Mouse (Mus musculus) cortical plate, adult 2 months (tissue): ENCODE results near the gene Pcca. TPM values are rescaled to one million over a fixed set of nuclear protein-coding genes. Genes with fewer than 3 reads are reported as not detected.

Experiments
- H3K27ac ChIP-seq: fragments of 200-500 bp; 2 replicates; pipeline ENCODE4 v1.5.1; 2012; ENCODE audit warnings: low read length, control low read depth, inconsistent platforms; ENCODE audit not compliant: insufficient read depth
- H3K4me1 ChIP-seq: fragments of 200-500 bp; 2 replicates; pipeline ENCODE4 v1.6.1; 2011; ENCODE audit warnings: low read length; ENCODE audit not compliant: control insufficient read depth, insufficient read depth
- H3K4me3 ChIP-seq: fragments of 200-500 bp; 2 replicates; pipeline ENCODE4 v1.5.1; 2011; ENCODE audit warnings: mild to moderate bottlenecking, low read length, control low read depth; ENCODE audit not compliant: insufficient read depth
- CTCF ChIP-seq: fragments of 200-500 bp; IDR thresholded peaks from 2 replicates; pipeline ENCODE4 v1.5.1; 2011; ENCODE audit warnings: mild to moderate bottlenecking, control low read depth, low read length; ENCODE audit not compliant: insufficient read depth; ENCODE audit errors: extremely low read depth
- POLR2A ChIP-seq: fragments of 200-500 bp; IDR thresholded peaks from 2 replicates; pipeline ENCODE4 v1.6.1; 2011; ENCODE audit warnings: mild to moderate bottlenecking, low read length, control low read depth; ENCODE audit not compliant: insufficient read depth; ENCODE audit errors: extremely low read depth
- polyA plus RNA-seq: library from polyadenylated mRNA; depleted of rRNA; stranded (reverse); fragments of >200 nt; gene quantifications from 2 replicates; pipeline ENCODE4 v1.2.3, GENCODE M21; 2012

Pcca gene
- polyA plus RNA-seq, 1 experiment: 34.9 TPM

DNA sequence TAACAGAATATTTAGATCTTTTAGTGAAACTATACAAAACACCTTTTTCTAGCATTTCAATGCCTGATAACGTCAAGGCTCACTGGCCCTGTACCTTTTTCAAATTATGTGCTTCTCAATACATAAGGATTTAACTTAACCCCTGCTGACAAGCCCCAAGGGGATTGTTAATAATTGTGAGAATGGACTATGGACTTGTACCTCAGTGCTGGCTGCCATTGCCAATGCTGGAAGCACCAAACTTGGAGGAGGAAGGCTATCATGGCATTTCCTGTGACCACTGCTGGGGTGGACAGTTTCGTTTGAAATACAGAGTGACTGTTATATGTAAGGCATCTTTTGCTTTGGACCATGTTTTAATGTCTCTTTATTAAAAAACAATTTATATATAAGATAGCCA, 68.6 kb downstream of the Pcca start:
- TF ChIP-seq POLR2A (no peak), CTCF (no peak)
- Histone ChIP-seq H3K4me3 (no peak overlapping the region), H3K4me1 (no peaks in the 10 kb centered on the region), H3K27ac (no peak overlapping the region)

DNA sequence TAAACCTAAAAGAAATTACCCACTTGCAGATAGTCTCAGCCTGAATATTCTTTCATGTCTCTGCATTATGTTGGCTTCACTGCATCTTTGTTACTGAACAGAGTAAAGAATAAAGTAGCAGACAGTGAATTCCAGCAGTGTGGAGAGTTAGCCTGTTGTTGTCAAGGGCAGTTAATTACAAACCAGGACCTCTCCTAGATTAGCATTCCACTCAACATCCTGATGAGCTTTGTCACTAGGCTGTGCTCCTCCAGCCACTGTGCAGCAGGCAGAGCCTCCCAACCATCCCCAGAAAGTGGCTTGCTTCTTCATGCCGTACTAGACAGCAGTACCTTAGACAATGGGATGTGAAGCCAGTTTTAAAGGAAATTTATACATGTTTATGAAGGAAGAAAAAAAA, 72.4 kb downstream of the Pcca start:
- Histone ChIP-seq H3K27ac (no peak overlapping the region), H3K4me3 (no peak overlapping the region), H3K4me1 (no peaks in the 10 kb centered on the region)
- TF ChIP-seq POLR2A: no peak
- no peak for TF ChIP-seq CTCF

DNA sequence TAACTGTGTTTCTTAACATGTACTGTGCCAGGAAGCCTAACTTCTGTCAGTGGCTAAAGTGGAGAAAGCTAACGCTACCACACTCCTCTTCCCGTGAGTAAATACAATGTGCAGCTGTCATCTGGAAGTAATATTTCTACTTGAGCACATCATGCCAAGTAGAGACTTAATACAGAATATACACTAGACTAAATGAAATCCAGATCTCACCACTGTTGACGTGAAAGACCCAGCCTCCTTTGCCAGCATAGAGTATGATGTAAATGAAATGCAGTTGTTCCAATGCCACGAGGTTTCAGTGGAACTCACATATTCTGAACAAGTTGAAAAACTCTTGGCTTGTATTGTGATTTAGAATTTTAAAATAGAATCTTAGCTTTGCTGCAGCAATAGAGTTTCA, 73.3 kb downstream of the Pcca start:
- Histone ChIP-seq H3K4me1 (no peaks in the 10 kb centered on the region), H3K27ac (no peak overlapping the region), H3K4me3 (no peak overlapping the region)
- TF ChIP-seq POLR2A (no peak), CTCF (no peak)

DNA sequence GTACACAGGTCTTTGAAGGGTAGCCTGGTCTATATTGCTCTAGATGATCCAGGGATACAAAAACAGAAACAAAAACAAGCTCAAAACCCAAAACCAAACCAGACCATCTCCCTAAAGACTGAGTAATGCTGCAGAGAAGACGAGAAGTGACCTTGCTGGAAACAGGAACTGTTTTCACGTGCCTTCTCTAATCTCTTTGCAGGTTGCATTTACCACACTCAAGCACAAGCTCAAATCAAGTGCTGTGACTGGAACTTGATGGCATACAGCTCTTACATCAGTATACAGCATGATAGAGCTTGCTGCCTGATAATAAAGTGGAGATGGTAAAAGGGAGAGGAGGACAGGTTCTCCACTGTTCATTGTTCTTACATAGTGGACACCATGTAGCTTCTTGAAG, 74.2 kb downstream of the Pcca start:
- no peak overlapping the region for H3K27ac ChIP-seq
- TF ChIP-seq POLR2A: no peak
- TF ChIP-seq CTCF: no peak
- no peaks in the 10 kb centered on the region for H3K4me1 ChIP-seq
- no peak overlapping the region for H3K4me3 ChIP-seq

DNA sequence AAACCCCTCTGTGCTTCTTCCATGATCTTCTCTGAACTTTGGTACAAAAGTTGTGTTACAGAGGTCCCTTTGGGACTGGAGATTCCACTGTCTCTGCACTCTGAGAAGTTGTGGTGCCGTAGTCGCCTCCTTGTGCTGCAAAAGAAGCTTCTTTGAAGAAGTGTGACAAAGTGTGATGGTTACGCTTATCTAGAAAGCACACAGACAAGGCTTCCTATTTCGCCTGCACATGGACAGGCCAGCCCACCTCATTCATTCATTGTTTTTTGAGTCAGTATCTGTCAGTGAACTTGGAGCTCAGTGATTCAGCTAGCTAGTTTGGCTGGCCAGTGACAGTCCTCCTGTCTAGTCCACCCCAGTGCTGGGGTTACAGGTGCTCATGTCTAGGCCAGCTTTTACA, 76.9 kb downstream of the Pcca start:
- Histone ChIP-seq H3K4me1 (no peaks in the 10 kb centered on the region), H3K27ac (no peak overlapping the region), H3K4me3 (no peak overlapping the region)
- TF ChIP-seq CTCF (no peak), POLR2A (no peak)

DNA sequence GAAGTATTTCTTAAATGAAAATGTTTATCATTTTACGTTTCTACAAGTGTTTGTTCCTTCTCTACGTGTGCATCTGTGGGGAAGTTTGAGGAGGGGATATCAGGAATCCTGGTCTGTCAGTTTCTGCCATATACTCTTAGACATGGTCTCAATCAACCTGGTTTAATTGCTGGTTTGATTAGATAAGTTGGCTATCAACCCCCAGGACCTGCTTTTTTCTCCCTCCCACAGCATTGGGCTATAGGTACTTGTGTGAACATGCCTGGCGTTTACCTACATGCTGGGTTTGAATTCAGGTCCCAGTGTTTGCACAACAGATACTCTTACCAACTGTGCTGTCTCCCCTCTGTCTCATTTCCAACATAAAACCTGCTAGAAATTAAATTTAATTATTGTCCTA, 78.2 kb downstream of the Pcca start:
- Histone ChIP-seq H3K4me3 (no peak overlapping the region), H3K4me1 (no peaks in the 10 kb centered on the region), H3K27ac (no peak overlapping the region)
- TF ChIP-seq CTCF (no peak), POLR2A (no peak)

DNA sequence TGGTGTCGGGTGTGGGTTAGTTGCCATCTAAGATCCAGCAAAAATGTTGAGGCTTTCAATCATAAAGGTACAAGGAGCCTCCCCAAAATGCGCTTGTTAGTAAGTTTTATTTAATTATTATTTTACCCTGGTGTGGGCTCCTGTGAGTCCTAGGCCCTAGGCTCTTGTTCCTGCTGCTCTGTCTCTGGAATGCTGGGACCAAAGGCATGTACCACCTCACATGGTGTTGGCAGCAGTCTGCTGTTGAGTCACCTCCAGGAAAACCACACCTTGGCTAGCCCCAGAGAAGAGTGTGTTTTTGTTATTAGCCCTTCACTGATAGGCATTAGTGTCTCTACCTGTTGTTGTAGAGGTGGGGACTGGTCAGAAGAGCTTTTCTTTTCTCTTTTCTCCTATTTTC, 83.5 kb downstream of the Pcca start:
- TF ChIP-seq POLR2A: no peak
- TF ChIP-seq CTCF: no peak
- Histone ChIP-seq H3K27ac (no peak overlapping the region), H3K4me3 (no peak overlapping the region), H3K4me1 (no peaks in the 10 kb centered on the region)

DNA sequence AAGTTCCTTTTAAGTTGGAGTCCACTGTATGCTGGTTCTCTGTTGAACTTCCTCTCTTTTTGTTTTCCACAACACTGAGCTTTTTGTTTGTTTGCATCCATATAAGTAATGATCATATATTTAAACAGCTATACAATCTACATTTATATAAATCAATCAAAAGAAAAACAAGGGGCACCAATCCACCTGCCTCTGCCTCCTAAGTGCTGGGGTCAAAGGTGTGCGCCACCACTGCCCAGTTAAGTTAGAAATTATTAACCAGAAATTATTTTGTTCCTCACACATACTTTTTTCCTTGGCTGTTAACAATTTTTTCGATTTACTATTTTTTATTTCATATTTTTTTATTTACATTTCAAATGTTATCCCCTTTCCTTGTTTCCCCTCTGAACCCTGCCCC, 99.3 kb downstream of the Pcca start:
- TF ChIP-seq CTCF: no peak
- no peak for TF ChIP-seq POLR2A
- no peaks in the 10 kb centered on the region for H3K4me1 ChIP-seq
- no peak overlapping the region for H3K4me3 ChIP-seq

DNA sequence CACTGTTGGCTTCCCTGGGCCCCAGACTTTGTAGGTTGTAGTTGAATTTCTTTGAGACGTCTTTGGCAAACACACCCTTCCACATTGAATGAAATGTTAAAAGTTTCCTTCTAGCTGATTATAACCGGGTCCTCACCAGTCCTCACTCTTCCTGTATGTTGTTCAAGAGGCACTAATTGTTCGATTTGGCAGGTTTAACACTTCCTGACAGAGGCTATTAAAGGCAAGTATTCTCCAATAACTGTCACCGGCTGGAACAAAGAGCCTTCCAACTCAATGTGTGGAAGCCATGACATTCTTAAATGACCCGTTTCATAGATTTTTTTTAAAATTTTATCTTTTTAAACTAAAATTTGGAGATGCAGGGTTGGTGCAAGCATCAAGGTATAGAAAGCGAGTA, 102.5 kb downstream of the Pcca start:
- Histone ChIP-seq H3K4me1 (no peaks in the 10 kb centered on the region), H3K27ac (no peak overlapping the region), H3K4me3 (no peak overlapping the region)
- TF ChIP-seq CTCF (no peak), POLR2A (no peak)

More for the DNA sequence above, 99.3 kb downstream of the Pcca start:
- no peak overlapping the region for H3K27ac ChIP-seq

DNA sequence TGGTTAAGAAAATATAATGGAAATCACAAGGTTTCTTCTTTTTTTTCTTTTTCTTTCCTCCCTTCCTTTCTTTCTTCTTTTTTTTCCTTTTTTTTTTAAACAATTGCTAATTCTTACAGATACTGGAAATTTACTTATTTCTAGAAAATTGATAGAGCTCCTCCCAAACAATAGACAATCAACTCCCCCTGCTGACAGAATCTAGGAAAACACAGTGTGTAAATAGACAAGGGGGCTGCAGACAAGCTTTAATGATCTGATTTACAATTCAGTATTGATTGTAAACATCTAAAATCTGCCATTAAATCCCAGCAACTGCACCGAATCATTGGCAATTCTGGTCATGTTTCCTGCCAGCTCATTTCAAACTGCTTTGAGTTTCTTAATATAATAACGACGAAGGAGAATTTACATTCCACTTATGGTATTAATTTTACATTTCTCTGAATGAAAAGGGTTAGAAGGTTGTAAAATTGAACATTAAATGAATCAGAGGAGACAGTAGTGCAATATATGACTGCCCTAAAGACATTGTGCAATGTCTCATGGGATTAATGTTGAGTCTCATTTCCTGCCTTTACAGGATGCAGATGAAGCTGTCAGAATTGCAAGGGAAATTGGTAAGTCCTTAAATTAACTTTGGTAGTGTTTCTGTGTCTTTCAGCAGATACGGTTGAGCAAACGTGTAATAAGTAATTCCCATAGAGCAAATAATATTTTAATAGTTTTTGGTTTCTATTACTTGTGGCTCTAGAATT, 103.9 kb downstream of the Pcca start:
- no peak for TF ChIP-seq POLR2A
- TF ChIP-seq CTCF: no peak
- Histone ChIP-seq H3K4me3 (no peak overlapping the region), H3K4me1 (no peaks in the 10 kb centered on the region), H3K27ac (no peak overlapping the region)
